Mouse (Mus musculus): Measurements from ENCODE around the gene Cnot11. TPM values are rescaled to one million over a fixed set of nuclear protein-coding genes. Genes with fewer than 3 reads are reported as not detected.

Cnot11 gene
- total RNA-seq, 2 experiments from 2014 or later = 23.1 to 25.9 TPM

GRCm38 (mm10) chr1:39530258-39530943 is 4.4 kb upstream of the Cnot11 start:
- peak; percentile 88 to 90 for DNase-seq (ENCODE audit: low spot score in 2 of 2)
- intact Hi-C loops (cut with DNase I) = no loop called here

GRCm38 (mm10) chr1:39531036-39531435 is 3.8 kb upstream of the Cnot11 start:
- DNase-seq (ENCODE audit: low spot score in 2 of 2) = no peak
- intact Hi-C loops (cut with DNase I) = no loop called here

- DNase-seq (ENCODE audit: low spot score in 2 of 2) = no peak
- intact Hi-C loops (cut with DNase I) = no loop called here
These were observed 875 bp upstream of the Cnot11 start for GRCm38 (mm10) chr1:39533917-39534316.

- peak; percentile 99 for DNase-seq (ENCODE audit: low spot score in 2 of 2)
- intact Hi-C loops (cut with DNase I) = no loop called here
These were observed 921 bp downstream of the Cnot11 start for GRCm38 (mm10) chr1:39535515-39536311.

GRCm38 (mm10) chr1:39536701-39537100 is 1.9 kb downstream of the Cnot11 start:
- intact Hi-C loops (cut with DNase I) = no loop called here
- no peak for DNase-seq (ENCODE audit: low spot score in 2 of 2)

GRCm38 (mm10) chr1:39537631-39538380 is 3.0 kb downstream of the Cnot11 start:
- intact Hi-C loops (cut with DNase I) = no loop called here

GRCm38 (mm10) chr1:39540592-39540991 is 5.8 kb downstream of the Cnot11 start:
- intact Hi-C loops (cut with DNase I) = no loop called here
- no peak for DNase-seq (ENCODE audit: low spot score in 2 of 2)

More at GRCm38 (mm10) chr1:39537631-39538380, 3.0 kb downstream of the Cnot11 start:
- no peak for DNase-seq (ENCODE audit: low spot score in 2 of 2)

GRCm38 (mm10) chr1:39545589-39545988 is 10.8 kb downstream of the Cnot11 start:
- intact Hi-C loops (cut with DNase I) = no loop called here
- peak in 1 of 2 experiments; percentile 49 for DNase-seq (ENCODE audit: low spot score in 2 of 2)

GRCm38 (mm10) chr1:39546160-39546866 is 11.5 kb downstream of the Cnot11 start:
- intact Hi-C loops (cut with DNase I) = no loop called here
- DNase-seq (ENCODE audit: low spot score in 2 of 2) = no peak

GRCm38 (mm10) chr1:39547238-39547637 is 12.4 kb downstream of the Cnot11 start:
- DNase-seq (ENCODE audit: low spot score in 2 of 2) = no peak
- intact Hi-C loops (cut with DNase I) = no loop called here

- no peak for DNase-seq (ENCODE audit: low spot score in 2 of 2)
- intact Hi-C loops (cut with DNase I) = no loop called here
These were observed 15.0 kb downstream of the Cnot11 start for GRCm38 (mm10) chr1:39549831-39550230.

- DNase-seq (ENCODE audit: low spot score in 2 of 2) = peak; percentile 52 to 76
- intact Hi-C loops (cut with DNase I) = no loop called here
These were observed 21.0 kb downstream of the Cnot11 start for GRCm38 (mm10) chr1:39555556-39556415.

GRCm38 (mm10) chr1:39559009-39559408 is 24.2 kb downstream of the Cnot11 start:
- intact Hi-C loops (cut with DNase I) = no loop called here
- DNase-seq (ENCODE audit: low spot score in 2 of 2) = no peak

- intact Hi-C loops (cut with DNase I) = loop anchor here (5.0 kb wide), 1 partner anchor 90 kb away; the partner anchor contains the start of gene Creg2
- peak in 1 of 2 experiments; percentile 33 for DNase-seq (ENCODE audit: low spot score in 2 of 2)
These were observed 27.1 kb downstream of the Cnot11 start for GRCm38 (mm10) chr1:39561920-39562319.

- no peak for DNase-seq (ENCODE audit: low spot score in 2 of 2)
- intact Hi-C loops (cut with DNase I) = loop anchor here (5.0 kb wide), 1 partner anchor 89 kb away; the partner anchor contains the start of gene Creg2
These were observed 28.4 kb downstream of the Cnot11 start for GRCm38 (mm10) chr1:39563161-39563560.

- no peak for DNase-seq (ENCODE audit: low spot score in 2 of 2)
- intact Hi-C loops (cut with DNase I) = loop anchor here (5.0 kb wide), 1 partner anchor 88 kb away; the partner anchor contains the start of gene Creg2
These were observed 29.8 kb downstream of the Cnot11 start for GRCm38 (mm10) chr1:39564603-39565002.

GRCm38 (mm10) chr1:39568079-39568478 is 33.3 kb downstream of the Cnot11 start:
- intact Hi-C loops (cut with DNase I) = no loop called here
- no peak for DNase-seq (ENCODE audit: low spot score in 2 of 2)

- DNase-seq (ENCODE audit: low spot score in 2 of 2) = no peak
- intact Hi-C loops (cut with DNase I) = no loop called here
These were observed 36.9 kb downstream of the Cnot11 start for GRCm38 (mm10) chr1:39571653-39572052.
